Mouse (Mus musculus) liver, postnatal 0 days (tissue): ENCODE measurements at regions not wholly inside any gene's neighbourhood (a gene's known extent, or its start where the extent isn't known, plus 50 kb on each side); places are given as distances from the start of the nearest gene placed in this dataset.

Source experiments
- CTCF ChIP-seq: sonication (generic); IDR thresholded peaks from 2 replicates; pipeline ENCODE4 v1.5.1; 2016; ENCODE audit warnings: antibody characterized with exemption, low read depth
- EP300 ChIP-seq: IDR thresholded peaks from 2 replicates; pipeline ENCODE4 v1.6.1; 2016; ENCODE audit warnings: antibody characterized with exemption, low read depth, mild to moderate bottlenecking

- no peak for TF ChIP-seq CTCF
- no peak for TF ChIP-seq EP300
These were observed 87.0 kb upstream of the Cpne4 start for GRCm38 (mm10) chr9:104460133-104460532.
